Mouse (Mus musculus): ENCODE data around the gene Pms1.

DNA sequence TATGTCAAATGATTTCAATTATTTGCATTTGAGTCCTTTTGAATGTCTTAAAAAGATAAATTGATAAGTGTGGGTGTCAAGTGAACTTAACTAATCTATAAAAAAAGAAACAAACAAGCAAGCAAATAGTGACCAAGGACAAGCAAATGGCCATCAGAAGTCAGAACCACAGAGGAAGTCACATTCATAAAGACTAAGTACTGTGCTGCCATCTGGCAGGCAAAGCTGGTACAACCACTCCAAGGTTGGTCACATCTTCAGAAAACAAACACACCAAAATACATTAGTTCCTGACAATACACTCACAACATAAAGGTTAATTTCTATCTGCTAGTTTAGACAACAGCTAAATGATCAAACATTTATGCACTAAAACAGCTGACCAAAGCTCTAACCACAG, 24.2 kb downstream of the Pms1 start:
- no peak for TF ChIP-seq CTCF (IDR thresholded peaks at IDR 0.05; ENCODE audit: extremely low read depth, insufficient read depth, insufficient read length, insufficient replicate concordance)
- no peak for TF ChIP-seq POLR2A (IDR thresholded peaks at IDR 0.05; ENCODE audit: low read depth, low read length)

All from spleen, adult 2 months (tissue).